Mouse (Mus musculus) midbrain, embryonic 12.5 days (tissue): ENCODE data around the gene Gjc2. TPM values are rescaled to one million over a fixed set of nuclear protein-coding genes. Genes with fewer than 3 reads are reported as not detected.
A peak's percentile ranks its signal among the peaks of the same experiment; 100 is the strongest.

ENCODE experiments used
- ATAC-seq: fragments of 200-750 bp; cut with Nextera tagmentation; 2 replicates; pipeline ENCODE4 v1.8.0; 2017; ENCODE audit warnings: low read depth, moderate TSS enrichment, moderate library complexity; ENCODE audit not compliant: low FRiP score
- H3K27ac ChIP-seq: fragments of 300-500 bp; sonication (generic); replicated peaks from 2 replicates; pipeline ENCODE4 v1.5.1; 2016; ENCODE audit warnings: mild to moderate bottlenecking
- H3K27me3 ChIP-seq: fragments of 300-500 bp; sonication (generic); 2 replicates; pipeline ENCODE4 v1.6.1; 2016; ENCODE audit warnings: mild to moderate bottlenecking
- H3K36me3 ChIP-seq: fragments of 300-500 bp; sonication (generic); 2 replicates; pipeline ENCODE4 v1.6.1; 2016
- H3K4me1 ChIP-seq: fragments of 300-500 bp; sonication (generic); 2 replicates; pipeline ENCODE4 v1.6.1; 2016
- H3K4me2 ChIP-seq: fragments of 300-500 bp; sonication (generic); replicated peaks from 2 replicates; pipeline ENCODE4 v1.6.1; 2016; ENCODE audit warnings: mild to moderate bottlenecking, moderate library complexity
- H3K4me3 ChIP-seq: fragments of 300-500 bp; sonication (generic); 2 replicates; pipeline ENCODE4 v1.5.1; 2016; ENCODE audit warnings: mild to moderate bottlenecking
- H3K9ac ChIP-seq: fragments of 300-500 bp; sonication (generic); replicated peaks from 2 replicates; pipeline ENCODE4 v1.6.1; 2016; ENCODE audit warnings: mild to moderate bottlenecking, moderate library complexity
- H3K9me3 ChIP-seq: fragments of 300-500 bp; sonication (generic); 2 replicates; pipeline ENCODE4 v1.6.1; 2016; ENCODE audit warnings: mild to moderate bottlenecking
- WGBS: fragments of 180-500 bp; shearing (Covaris S2); methylation state at CpG from one replicate; pipeline ENCODE4 v1.1.7; 2016; 5-methylcytosine and 5-hydroxymethylcytosine counted together
- polyA plus RNA-seq: library from polyadenylated mRNA; unstranded; fragments of >200 nt; fragmentation: Nextera tagmentation; extraction: Ambion mirVana; gene quantifications from 2 replicates; pipeline ENCODE4 v1.2.1, GENCODE M21; 2016

The Gjc2 gene
- polyA plus RNA-seq, 1 experiment from 2014 or later, result 0.10 TPM

- H3K27ac ChIP-seq, result 0 out of 2 replicates have a peak within 1 kb of the TSS, but pooled peaks have one; percentile 30
- no peaks in the 10 kb centered on the region for H3K27me3 ChIP-seq
- H3K4me2 ChIP-seq, result peak within 1 kb of the TSS; percentile 76
- under 1% methylated on average over 63 of the region's 63 CpGs for WGBS
- H3K4me1 ChIP-seq, result peaks cover 14% of the 10 kb centered on the region
- H3K9me3 ChIP-seq, result no peaks in the 10 kb centered on the region
- peak; percentile 94 for ATAC-seq
- peaks cover 30% of the 10 kb centered on the region for H3K36me3 ChIP-seq
- peak within 1 kb of the TSS; percentile 78 for H3K4me3 ChIP-seq
- H3K9ac ChIP-seq, result peak within 1 kb of the TSS; percentile 78
These were observed 19.3 kb upstream of the Gjc2 start, which contains the start of gene Mrpl55 for GRCm38 (mm10) chr11:59202081-59202995. Gene Mrpl55 (plus strand): TSS chr11:59202486.

GRCm38 (mm10) chr11:59201216-59202002, 18.4 kb upstream of the Gjc2 start:
- 34% methylated on average over 16 of the region's 16 CpGs for WGBS
- peaks cover 21% of the 10 kb centered on the region for H3K36me3 ChIP-seq
- no peaks in the 10 kb centered on the region for H3K9me3 ChIP-seq
- H3K27ac ChIP-seq, result no peak overlapping the region
- H3K4me3 ChIP-seq, result peak overlapping the region; percentile 78
- no peaks in the 10 kb centered on the region for H3K27me3 ChIP-seq
- peak overlapping the region; percentile 76 for H3K4me2 ChIP-seq
- ATAC-seq, result 0 out of 2 replicates have a peak, but pooled peaks have one; percentile 3
- H3K9ac ChIP-seq, result peak overlapping the region; percentile 78
- H3K4me1 ChIP-seq, result peaks cover 14% of the 10 kb centered on the region

- Histone ChIP-seq H3K9ac (no peak overlapping the region), H3K27ac (no peak overlapping the region), H3K4me3 (no peak overlapping the region), H3K4me1 (peaks cover 2% of the 10 kb centered on the region), H3K36me3 (no peaks in the 10 kb centered on the region), H3K27me3 (no peaks in the 10 kb centered on the region), H3K9me3 (no peaks in the 10 kb centered on the region), H3K4me2 (no peak overlapping the region)
- ATAC-seq, result no peak
These were observed 13.2 kb upstream of the Gjc2 start for GRCm38 (mm10) chr11:59196230-59196629.

DNA sequence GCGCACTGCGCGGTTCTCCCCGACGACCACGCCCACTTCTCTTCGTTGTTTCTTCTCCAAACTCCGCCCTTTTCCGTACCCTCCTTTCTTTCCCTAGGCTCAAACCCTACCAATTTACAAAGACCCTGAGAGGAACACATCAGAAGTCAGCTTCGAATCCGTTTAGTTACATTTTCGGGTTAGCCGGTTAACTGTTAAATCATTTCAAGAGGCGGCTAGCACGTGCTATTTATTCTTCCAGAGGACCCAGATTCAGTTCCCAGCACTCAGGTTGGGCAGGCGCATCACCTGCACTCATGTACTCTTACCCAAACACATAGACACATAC, 9.0 kb upstream of the Gjc2 start, which contains the start of gene Guk1:
Guk1 (minus strand) TSS at position 154 of the 328 bp plus-strand sequence.
- H3K27me3 ChIP-seq, result no peaks in the 10 kb centered on the region
- H3K4me2 ChIP-seq, result peak within 1 kb of the TSS; percentile 59
- 5% methylated on average over 16 of the region's 16 CpGs for WGBS
- no peak for ATAC-seq
- peaks cover 10% of the 10 kb centered on the region; the same call in 1 of the 2 replicates for H3K4me1 ChIP-seq
- no peaks in the 10 kb centered on the region for H3K9me3 ChIP-seq
- H3K4me3 ChIP-seq, result peak within 1 kb of the TSS; percentile 57
- peak within 1 kb of the TSS; percentile 63 for H3K9ac ChIP-seq
- peak within 1 kb of the TSS; percentile 81 for H3K27ac ChIP-seq
- no peaks in the 10 kb centered on the region for H3K36me3 ChIP-seq

GRCm38 (mm10) chr11:59191231-59192058, 8.4 kb upstream of the Gjc2 start:
- peak overlapping the region; percentile 63 for H3K9ac ChIP-seq
- H3K4me3 ChIP-seq, result peak overlapping the region; percentile 57
- peak; percentile 96 for ATAC-seq
- H3K4me1 ChIP-seq, result peaks cover 10% of the 10 kb centered on the region; the same call in 1 of the 2 replicates
- peaks cover under 1% of the 10 kb centered on the region for H3K36me3 ChIP-seq
- peak overlapping the region; percentile 59 for H3K4me2 ChIP-seq
- no peaks in the 10 kb centered on the region for H3K9me3 ChIP-seq
- no peaks in the 10 kb centered on the region for H3K27me3 ChIP-seq
- H3K27ac ChIP-seq, result peak overlapping the region; percentile 81
- under 1% methylated on average over 56 of the region's 59 CpGs for WGBS

DNA sequence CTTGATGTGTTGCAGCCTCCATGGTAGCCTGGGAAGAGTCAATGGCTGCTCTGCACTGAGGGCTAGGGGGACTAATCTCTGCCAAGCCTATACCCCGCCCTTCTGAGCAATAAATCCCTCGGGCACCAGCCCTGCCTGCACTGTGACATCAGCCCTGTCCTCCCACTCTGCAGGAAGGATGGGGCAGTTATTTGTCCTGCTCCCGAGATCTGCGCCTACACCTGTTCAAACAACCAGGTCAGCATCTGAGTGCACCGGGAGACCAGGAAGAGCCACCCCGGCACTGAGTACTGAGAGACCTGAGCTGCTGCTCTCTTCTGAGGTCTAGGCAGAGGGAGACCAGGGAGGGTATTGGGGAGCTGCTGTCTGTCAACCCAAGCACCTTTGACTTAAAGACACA, 4.7 kb upstream of the Gjc2 start:
- 86% methylated on average over 6 of the region's 6 CpGs for WGBS
- H3K27me3 ChIP-seq, result no peaks in the 10 kb centered on the region
- H3K27ac ChIP-seq, result no peak overlapping the region
- no peak for ATAC-seq
- peaks cover 10% of the 10 kb centered on the region; the same call in 1 of the 2 replicates for H3K4me1 ChIP-seq
- no peak overlapping the region for H3K4me3 ChIP-seq
- no peaks in the 10 kb centered on the region for H3K9me3 ChIP-seq
- H3K36me3 ChIP-seq, result peaks cover 25% of the 10 kb centered on the region
- no peak overlapping the region for H3K9ac ChIP-seq
- H3K4me2 ChIP-seq, result no peak overlapping the region

DNA sequence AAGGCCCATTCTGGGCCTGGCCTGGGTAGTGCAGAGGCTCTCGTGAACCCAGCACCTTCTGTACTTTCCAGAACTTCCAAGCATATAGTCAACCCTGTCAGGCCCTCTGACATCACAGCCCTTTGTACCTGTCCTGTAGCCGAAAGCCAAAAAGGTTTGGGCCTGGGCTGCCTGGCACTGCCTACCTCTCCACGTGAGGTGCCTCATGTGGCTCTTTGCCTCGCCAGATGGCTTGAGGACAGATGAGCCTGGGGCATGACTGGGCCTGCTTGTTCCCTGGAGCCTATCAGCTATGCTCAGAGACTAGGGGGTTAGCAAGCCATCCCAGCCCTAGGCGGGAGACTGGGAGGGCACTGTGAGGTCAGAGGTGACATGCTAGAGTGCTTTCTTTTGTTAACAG, 2.5 kb upstream of the Gjc2 start:
- no peak for ATAC-seq
- 79% methylated on average over 5 of the region's 5 CpGs for WGBS

GRCm38 (mm10) chr11:59183821-59184220, 808 bp upstream of the Gjc2 start:
- Histone ChIP-seq H3K36me3 (peaks cover 25% of the 10 kb centered on the region), H3K9me3 (no peaks in the 10 kb centered on the region), H3K9ac (no peak overlapping the region), H3K27me3 (peaks cover 15% of the 10 kb centered on the region), H3K4me3 (no peak overlapping the region), H3K27ac (no peak overlapping the region), H3K4me1 (no peaks in the 10 kb centered on the region), H3K4me2 (no peak overlapping the region)
- 29% methylated on average over 3 of the region's 3 CpGs for WGBS
- ATAC-seq, result 0 out of 2 replicates have a peak, but pooled peaks have one; percentile 44

More for the DNA sequence above, 2.5 kb upstream of the Gjc2 start:
- Histone ChIP-seq H3K4me2 (no peak overlapping the region), H3K9me3 (no peaks in the 10 kb centered on the region), H3K27me3 (no peaks in the 10 kb centered on the region; the same call in none of the 2 replicates), H3K36me3 (peaks cover 25% of the 10 kb centered on the region), H3K4me3 (no peak overlapping the region), H3K27ac (no peak overlapping the region), H3K9ac (no peak overlapping the region), H3K4me1 (0 out of 2 replicates have a peak, but pooled peaks cover 5% of the 10 kb centered on the region)

- no peak for ATAC-seq
- WGBS, result 11% methylated on average over 34 of the region's 34 CpGs
- H3K9me3 ChIP-seq, result no peaks in the 10 kb centered on the region
- no peaks in the 10 kb centered on the region for H3K36me3 ChIP-seq
- peaks cover 76% of the 10 kb centered on the region for H3K27me3 ChIP-seq
- no peaks in the 10 kb centered on the region for H3K4me1 ChIP-seq
- H3K9ac ChIP-seq, result no peak overlapping the region
- H3K4me3 ChIP-seq, result no peak overlapping the region
- no peak overlapping the region for H3K27ac ChIP-seq
- no peak overlapping the region for H3K4me2 ChIP-seq
These were observed 6.1 kb downstream of the Gjc2 start for GRCm38 (mm10) chr11:59176921-59177320.

GRCm38 (mm10) chr11:59176475-59176874, 6.5 kb downstream of the Gjc2 start:
- H3K27ac ChIP-seq, result no peak overlapping the region
- peak overlapping the region; percentile 12; the same call in 1 of the 2 replicates for H3K4me3 ChIP-seq
- no peak overlapping the region; the same call in 1 of the 2 replicates for H3K4me2 ChIP-seq
- no peaks in the 10 kb centered on the region for H3K36me3 ChIP-seq
- H3K9me3 ChIP-seq, result no peaks in the 10 kb centered on the region
- H3K27me3 ChIP-seq, result peaks cover 76% of the 10 kb centered on the region
- H3K4me1 ChIP-seq, result no peaks in the 10 kb centered on the region
- 3% methylated on average over 46 of the region's 48 CpGs for WGBS
- ATAC-seq, result no peak
- H3K9ac ChIP-seq, result no peak overlapping the region

GRCm38 (mm10) chr11:59174189-59174838, 8.7 kb downstream of the Gjc2 start:
- no peaks in the 10 kb centered on the region for H3K4me1 ChIP-seq
- WGBS, result 56% methylated on average over 6 of the region's 6 CpGs
- no peak for ATAC-seq
- H3K4me3 ChIP-seq, result no peak overlapping the region
- H3K36me3 ChIP-seq, result no peaks in the 10 kb centered on the region
- H3K4me2 ChIP-seq, result no peak overlapping the region
- H3K27me3 ChIP-seq, result peaks cover 66% of the 10 kb centered on the region
- H3K9me3 ChIP-seq, result no peaks in the 10 kb centered on the region
- H3K9ac ChIP-seq, result no peak overlapping the region
- H3K27ac ChIP-seq, result no peak overlapping the region
